Mouse (Mus musculus) forebrain, postnatal 0 days (tissue): Measurements from ENCODE around the gene Acoxl. TPM values are rescaled to one million over a fixed set of nuclear protein-coding genes. Genes with fewer than 3 reads are reported as not detected.

Source experiments
- ATAC-seq: fragments of 200-750 bp; cut with Nextera tagmentation; 2 replicates; pipeline ENCODE4 v1.8.0; 2017; ENCODE audit warnings: mild to moderate bottlenecking, moderate library complexity
- DNase-seq: peaks from one replicate; pipeline ENCODE4 v3.0.0-alpha.2; 2015
- H3K27ac ChIP-seq: fragments of 300-500 bp; sonication (generic); 2 replicates; pipeline ENCODE4 v1.5.1; 2014; ENCODE audit warnings: low read depth, mild to moderate bottlenecking, antibody characterized with exemption, low read length, moderate library complexity, mixed read lengths
- H3K27me3 ChIP-seq: fragments of 300-500 bp; sonication (generic); 2 replicates; pipeline ENCODE4 v1.6.1; 2014; ENCODE audit warnings: mild to moderate bottlenecking, low read length, mixed read lengths; ENCODE audit not compliant: insufficient read depth
- H3K36me3 ChIP-seq: fragments of 300-500 bp; sonication (generic); 2 replicates; pipeline ENCODE4 v1.6.1; 2014; ENCODE audit warnings: mild to moderate bottlenecking, moderate library complexity; ENCODE audit not compliant: insufficient read depth
- H3K4me1 ChIP-seq: fragments of 300-500 bp; sonication (generic); 2 replicates; pipeline ENCODE4 v1.6.1; 2014; ENCODE audit warnings: antibody characterized with exemption; ENCODE audit not compliant: insufficient read depth
- H3K4me2 ChIP-seq: fragments of 300-500 bp; sonication (generic); 2 replicates; pipeline ENCODE4 v1.6.1; 2014; ENCODE audit warnings: low read depth, mild to moderate bottlenecking, moderate library complexity
- H3K4me3 ChIP-seq: fragments of 300-500 bp; sonication (generic); 2 replicates; pipeline ENCODE4 v1.5.1; 2014; ENCODE audit warnings: low read depth, low read length, mixed read lengths
- H3K9ac ChIP-seq: fragments of 300-500 bp; sonication (generic); 2 replicates; pipeline ENCODE4 v1.6.1; 2014; ENCODE audit warnings: mild to moderate bottlenecking
- H3K9me3 ChIP-seq: fragments of 300-500 bp; sonication (generic); 2 replicates; pipeline ENCODE4 v1.6.1; 2016; ENCODE audit warnings: low read length
- CTCF ChIP-seq: sonication (generic); IDR thresholded peaks from 2 replicates; pipeline ENCODE4 v1.5.1; 2016; ENCODE audit warnings: antibody characterized with exemption, control low read depth, low read depth
- whole genome bisulfite sequencing: fragments of 180-500 bp; shearing (Covaris S2); extraction: QIAGEN DNeasy Blood & Tissue Kit; methylation state at CpG from one replicate; pipeline ENCODE4 v1.1.7; 2014; 5-methylcytosine and 5-hydroxymethylcytosine counted together
- polyA plus RNA-seq: library from polyadenylated mRNA; unstranded; fragments of >200 nt; fragmentation: Nextera tagmentation; extraction: Ambion mirVana; gene quantifications from 2 replicates; pipeline ENCODE4 v1.2.1, GENCODE M21; 2015
- total RNA-seq: library from RNA; depleted of rRNA; stranded (reverse); fragments of >200 nt; gene quantifications from 2 replicates; pipeline ENCODE4 v1.2.3, GENCODE M21; 2014

Gene Acoxl
- total and polyA plus RNA-seq, 2 experiments from 2014 or later = 0.10 TPM; not detected in 1

DNA sequence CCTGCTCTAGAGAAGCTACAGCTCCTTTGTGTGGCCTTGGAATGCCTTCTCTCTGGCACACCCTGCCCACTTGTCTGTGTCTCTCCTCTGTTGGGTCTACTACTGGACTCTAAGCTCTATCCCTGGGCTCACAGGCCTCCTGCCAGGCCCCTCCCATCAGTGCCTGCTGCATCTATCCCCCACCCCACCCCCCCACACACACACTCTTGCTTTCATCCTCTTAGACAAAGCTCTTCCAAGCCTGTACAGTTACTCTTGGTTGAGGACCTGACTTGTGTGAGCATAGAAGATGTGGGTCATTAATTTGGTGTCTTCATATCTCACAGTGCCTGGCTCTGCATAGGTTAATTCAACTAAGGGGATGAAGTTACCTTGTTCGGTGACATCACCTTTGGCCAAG, 137.6 kb downstream of the Acoxl start:
- no peaks in the 10 kb centered on the region for H3K4me1 ChIP-seq
- H3K27ac ChIP-seq = no peak overlapping the region
- H3K36me3 ChIP-seq = no peaks in the 10 kb centered on the region
- WGBS = 95% methylated on average over 1 of the region's 1 CpGs
- ATAC-seq = no peak
- no peak overlapping the region for H3K4me3 ChIP-seq
- no peaks in the 10 kb centered on the region for H3K9me3 ChIP-seq
- H3K4me2 ChIP-seq = no peak overlapping the region
- no peaks in the 10 kb centered on the region for H3K27me3 ChIP-seq
- no peak for DNase-seq
- H3K9ac ChIP-seq = no peak overlapping the region
- TF ChIP-seq CTCF = no peak

- no peaks in the 10 kb centered on the region for H3K36me3 ChIP-seq
- H3K9ac ChIP-seq = no peak overlapping the region
- H3K4me1 ChIP-seq = no peaks in the 10 kb centered on the region
- no peaks in the 10 kb centered on the region for H3K27me3 ChIP-seq
- H3K4me2 ChIP-seq = no peak overlapping the region
- no peak for DNase-seq
- H3K27ac ChIP-seq = no peak overlapping the region
- H3K9me3 ChIP-seq = no peaks in the 10 kb centered on the region
- 88% methylated on average over 7 of the region's 7 CpGs for WGBS
- no peak overlapping the region for H3K4me3 ChIP-seq
- TF ChIP-seq CTCF = no peak
- no peak for ATAC-seq
These were observed 140.0 kb downstream of the Acoxl start for GRCm38 (mm10) chr2:127978601-127979230.

- no peak overlapping the region for H3K9ac ChIP-seq
- H3K27me3 ChIP-seq = no peaks in the 10 kb centered on the region
- no peaks in the 10 kb centered on the region for H3K9me3 ChIP-seq
- TF ChIP-seq CTCF = no peak
- H3K4me3 ChIP-seq = no peak overlapping the region
- H3K4me1 ChIP-seq = no peaks in the 10 kb centered on the region
- WGBS = 89% methylated on average over 3 of the region's 3 CpGs
- DNase-seq (no peak), ATAC-seq (no peak)
- no peak overlapping the region for H3K4me2 ChIP-seq
- H3K27ac ChIP-seq = no peak overlapping the region
- no peaks in the 10 kb centered on the region for H3K36me3 ChIP-seq
These were observed 143.9 kb downstream of the Acoxl start for GRCm38 (mm10) chr2:127982610-127983009.

DNA sequence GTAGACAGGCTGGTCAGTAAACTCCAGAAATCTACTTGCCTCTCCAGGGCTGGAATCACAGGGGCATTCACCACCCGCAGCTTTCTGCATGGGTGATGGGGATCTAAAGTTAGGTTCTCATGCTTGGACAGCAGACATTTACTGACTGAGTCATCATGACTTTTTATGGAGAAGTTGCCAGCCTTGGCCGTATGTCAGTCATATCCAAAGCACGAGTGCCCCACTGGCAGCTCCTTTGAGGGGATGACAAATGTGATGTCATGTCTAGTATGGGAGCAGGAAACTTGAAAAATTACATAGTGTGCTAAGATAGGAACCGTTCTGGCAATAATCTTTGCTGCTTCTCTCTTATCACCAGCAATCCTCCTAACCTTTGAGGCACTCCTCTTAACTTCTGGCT, 144.6 kb downstream of the Acoxl start:
- TF ChIP-seq CTCF = no peak
- H3K27ac ChIP-seq = no peak overlapping the region
- 93% methylated on average over 4 of the region's 4 CpGs for WGBS
- H3K9ac ChIP-seq = no peak overlapping the region
- no peaks in the 10 kb centered on the region for H3K4me1 ChIP-seq
- no peaks in the 10 kb centered on the region for H3K9me3 ChIP-seq
- no peaks in the 10 kb centered on the region for H3K36me3 ChIP-seq
- H3K4me2 ChIP-seq = no peak overlapping the region
- ATAC-seq (no peak), DNase-seq (no peak)
- no peaks in the 10 kb centered on the region for H3K27me3 ChIP-seq
- H3K4me3 ChIP-seq = no peak overlapping the region

DNA sequence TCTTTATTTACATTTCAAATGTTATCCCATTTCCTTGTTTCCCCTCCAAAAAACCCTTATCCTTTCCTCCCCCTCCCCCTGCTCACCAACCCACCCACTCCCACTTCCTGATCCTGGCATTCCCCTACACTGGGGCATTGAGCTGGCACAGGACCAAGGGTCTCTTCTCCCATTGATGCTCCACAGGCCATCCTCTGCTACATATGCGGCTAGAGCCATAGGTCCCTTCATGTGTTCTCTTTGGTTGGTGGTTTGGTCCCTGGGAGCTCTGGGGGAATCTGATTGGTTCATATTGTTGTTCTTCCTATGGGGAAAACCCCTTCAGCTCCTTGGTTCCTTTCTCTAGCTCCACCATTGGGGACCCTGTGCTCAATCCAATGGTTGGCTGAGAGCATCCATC, 145.3 kb downstream of the Acoxl start:
- Histone ChIP-seq H3K9ac (no peak overlapping the region), H3K4me3 (no peak overlapping the region), H3K27ac (no peak overlapping the region), H3K27me3 (no peaks in the 10 kb centered on the region), H3K9me3 (no peaks in the 10 kb centered on the region), H3K36me3 (no peaks in the 10 kb centered on the region), H3K4me2 (no peak overlapping the region), H3K4me1 (no peaks in the 10 kb centered on the region)
- TF ChIP-seq CTCF = no peak
- 96% methylated on average over 1 of the region's 1 CpGs for WGBS
- no peak for DNase-seq
- no peak for ATAC-seq

DNA sequence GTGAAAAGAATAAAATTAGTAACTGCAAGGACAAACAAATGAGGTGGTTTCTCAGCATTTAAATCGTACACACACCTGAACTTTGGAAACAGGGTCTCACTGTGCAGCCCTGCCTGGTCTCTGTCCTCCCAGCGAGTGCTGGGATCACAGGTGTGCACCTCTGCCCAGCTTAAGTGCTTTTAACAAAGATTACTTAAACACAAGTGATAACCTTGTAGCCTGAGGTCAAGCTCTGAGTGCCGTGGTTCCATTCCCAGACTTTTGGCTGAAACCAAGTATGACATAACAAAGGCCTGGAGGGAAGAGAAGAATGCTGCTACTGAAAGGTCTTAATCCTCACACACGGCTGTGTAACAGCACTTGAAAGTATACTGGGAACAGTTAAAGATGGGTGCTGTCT, 149.0 kb downstream of the Acoxl start:
- H3K4me1 ChIP-seq = no peaks in the 10 kb centered on the region
- H3K9ac ChIP-seq = no peak overlapping the region
- H3K27ac ChIP-seq = no peak overlapping the region
- no peaks in the 10 kb centered on the region for H3K9me3 ChIP-seq
- H3K36me3 ChIP-seq = no peaks in the 10 kb centered on the region
- ATAC-seq (no peak), DNase-seq (no peak)
- no peak overlapping the region for H3K4me3 ChIP-seq
- 42% methylated on average over 4 of the region's 4 CpGs for WGBS
- H3K4me2 ChIP-seq = no peak overlapping the region
- no peaks in the 10 kb centered on the region for H3K27me3 ChIP-seq
- no peak for TF ChIP-seq CTCF

DNA sequence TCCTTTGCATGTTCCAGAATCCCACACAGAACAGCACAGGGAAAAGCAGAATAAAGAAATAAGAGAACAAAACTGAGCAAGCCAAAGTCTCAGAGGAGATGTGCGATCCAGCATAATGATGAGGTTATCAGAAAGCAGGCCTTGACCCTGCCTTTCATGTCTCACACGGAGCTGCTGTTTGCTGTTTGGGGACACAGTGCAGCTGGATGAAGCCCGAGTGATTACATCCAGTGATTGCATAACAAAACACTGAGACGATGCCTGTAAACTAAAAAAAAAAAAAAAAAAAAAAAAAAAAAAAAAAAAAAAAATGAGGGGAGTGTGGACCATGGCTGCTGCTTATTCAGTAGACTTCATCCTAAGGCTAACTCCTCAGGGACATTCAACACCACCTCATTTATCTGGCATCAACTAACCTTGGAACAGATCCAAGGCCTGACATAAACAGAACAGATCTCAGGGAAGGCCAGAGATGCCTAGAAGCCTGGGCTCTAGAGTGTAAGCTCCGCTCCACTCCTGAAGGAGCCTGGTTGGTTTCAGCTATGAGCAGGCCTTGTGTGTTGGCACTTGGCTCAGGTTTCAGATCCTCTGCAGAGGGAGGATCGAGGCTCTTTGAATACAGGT, 152.3 kb downstream of the Acoxl start:
- Histone ChIP-seq H3K4me1 (no peaks in the 10 kb centered on the region), H3K4me3 (no peak overlapping the region), H3K27ac (no peak overlapping the region), H3K36me3 (no peaks in the 10 kb centered on the region), H3K9ac (no peak overlapping the region), H3K9me3 (no peaks in the 10 kb centered on the region), H3K27me3 (no peaks in the 10 kb centered on the region), H3K4me2 (no peak overlapping the region)
- TF ChIP-seq CTCF = no peak
- DNase-seq (no peak), ATAC-seq (no peak)
- WGBS = 44% methylated on average over 6 of the region's 6 CpGs
